Mouse (Mus musculus): Measurements from ENCODE around the gene Casr. TPM values are rescaled to one million over a fixed set of nuclear protein-coding genes. Genes with fewer than 3 reads are reported as not detected.

Gene Casr
- polyA plus RNA-seq, 1 experiment from 2014 or later: 0.56 TPM

DNA sequence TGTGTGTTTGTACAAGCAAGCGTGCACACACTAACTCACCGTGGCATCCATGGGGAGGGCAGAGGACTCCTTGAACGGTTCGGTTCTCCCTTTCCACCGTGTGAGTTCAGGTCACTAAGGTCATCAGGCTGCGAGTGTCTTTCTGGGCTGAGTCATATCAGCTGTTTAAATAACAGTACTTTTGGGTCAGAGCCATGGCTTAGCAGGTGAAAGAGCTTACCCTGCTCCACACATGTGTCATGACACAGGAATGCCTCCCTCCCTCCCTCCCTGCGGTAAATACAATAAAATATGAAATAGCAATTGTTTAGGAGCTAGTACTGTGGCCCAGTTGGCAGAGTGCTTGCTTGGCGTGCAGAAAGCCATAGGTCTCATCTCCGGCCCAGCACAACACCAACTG is 92.6 kb downstream of the Casr start:
- ATAC-seq (ENCODE audit: insufficient number of reproducible peaks, insufficient read depth, low FRiP score, low TSS enrichment): no peak
- no peaks in the 10 kb centered on the region for H3K36me3 ChIP-seq
- no peaks in the 10 kb centered on the region for H3K9me3 ChIP-seq
- H3K4me3 ChIP-seq: no peak overlapping the region
- no peak overlapping the region for H3K9ac ChIP-seq
- WGBS: 90% methylated on average over 9 of the region's 9 CpGs
- H3K4me2 ChIP-seq (replicated peaks): no peak overlapping the region
- H3K27ac ChIP-seq: no peak overlapping the region
- no peaks in the 10 kb centered on the region for H3K4me1 ChIP-seq
- H3K27me3 ChIP-seq: no peaks in the 10 kb centered on the region

GRCm38 (mm10) chr16:36468862-36469261 is 93.1 kb downstream of the Casr start:
- H3K27ac ChIP-seq: no peak overlapping the region
- no peaks in the 10 kb centered on the region for H3K27me3 ChIP-seq
- no peak for ATAC-seq (ENCODE audit: insufficient number of reproducible peaks, insufficient read depth, low FRiP score, low TSS enrichment)
- no peak overlapping the region for H3K9ac ChIP-seq
- H3K36me3 ChIP-seq: no peaks in the 10 kb centered on the region
- 62% methylated on average over 4 of the region's 4 CpGs for WGBS
- no peak overlapping the region for H3K4me2 ChIP-seq (replicated peaks)
- H3K9me3 ChIP-seq: no peaks in the 10 kb centered on the region
- H3K4me3 ChIP-seq: no peak overlapping the region
- no peaks in the 10 kb centered on the region for H3K4me1 ChIP-seq

GRCm38 (mm10) chr16:36467936-36468335 is 94.0 kb downstream of the Casr start:
- 63% methylated on average over 2 of the region's 2 CpGs for WGBS
- H3K27ac ChIP-seq: no peak overlapping the region
- H3K36me3 ChIP-seq: no peaks in the 10 kb centered on the region
- H3K27me3 ChIP-seq: no peaks in the 10 kb centered on the region
- H3K4me1 ChIP-seq: no peaks in the 10 kb centered on the region
- no peak overlapping the region for H3K9ac ChIP-seq
- H3K4me2 ChIP-seq (replicated peaks): no peak overlapping the region
- no peaks in the 10 kb centered on the region for H3K9me3 ChIP-seq
- H3K4me3 ChIP-seq: no peak overlapping the region
- ATAC-seq (ENCODE audit: insufficient number of reproducible peaks, insufficient read depth, low FRiP score, low TSS enrichment): no peak

DNA sequence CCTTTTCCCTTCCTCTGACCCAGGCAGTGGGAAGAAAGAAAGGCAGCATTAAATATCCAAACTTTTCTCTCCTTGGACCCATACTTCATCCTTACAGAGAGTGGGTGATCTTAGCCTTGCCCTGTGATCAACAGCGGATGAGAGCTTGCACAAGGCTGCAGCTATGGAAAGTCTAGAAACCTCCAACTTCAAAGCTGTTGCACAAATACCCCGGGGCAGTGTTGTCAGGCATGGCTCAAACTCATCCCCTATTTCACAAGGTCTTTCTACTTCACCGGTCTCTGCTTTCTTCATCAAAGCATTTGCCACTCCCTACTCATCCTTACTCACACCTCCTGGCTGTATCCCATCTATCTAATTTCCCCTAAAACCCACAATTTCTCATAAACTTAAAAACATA is 96.5 kb downstream of the Casr start:
- Histone ChIP-seq H3K9ac (no peak overlapping the region), H3K4me1 (no peaks in the 10 kb centered on the region)
- no peak for ATAC-seq (ENCODE audit: insufficient number of reproducible peaks, insufficient read depth, low FRiP score, low TSS enrichment)

GRCm38 (mm10) chr16:36464076-36464475 is 97.9 kb downstream of the Casr start:
- Histone ChIP-seq H3K4me3 (no peak overlapping the region), H3K9ac (no peak overlapping the region), H3K4me2 (replicated peaks) (no peak overlapping the region), H3K36me3 (no peaks in the 10 kb centered on the region), H3K27me3 (no peaks in the 10 kb centered on the region), H3K27ac (no peak overlapping the region), H3K9me3 (no peaks in the 10 kb centered on the region), H3K4me1 (no peaks in the 10 kb centered on the region)
- WGBS: 83% methylated on average over 4 of the region's 4 CpGs
- no peak for ATAC-seq (ENCODE audit: insufficient number of reproducible peaks, insufficient read depth, low FRiP score, low TSS enrichment)

More for the DNA sequence above, 96.5 kb downstream of the Casr start:
- Histone ChIP-seq H3K36me3 (no peaks in the 10 kb centered on the region), H3K4me3 (no peak overlapping the region), H3K27me3 (no peaks in the 10 kb centered on the region), H3K9me3 (no peaks in the 10 kb centered on the region), H3K4me2 (replicated peaks) (no peak overlapping the region), H3K27ac (no peak overlapping the region)
- WGBS: 79% methylated on average over 3 of the region's 3 CpGs

- WGBS: 31% methylated on average over 2 of the region's 2 CpGs
- no peak overlapping the region for H3K27ac ChIP-seq
- H3K4me2 ChIP-seq (replicated peaks): no peak overlapping the region
- H3K4me3 ChIP-seq: no peak overlapping the region
- ATAC-seq (ENCODE audit: insufficient number of reproducible peaks, insufficient read depth, low FRiP score, low TSS enrichment): no peak
- no peaks in the 10 kb centered on the region for H3K4me1 ChIP-seq
- no peaks in the 10 kb centered on the region for H3K36me3 ChIP-seq
- no peak overlapping the region for H3K9ac ChIP-seq
- H3K27me3 ChIP-seq: no peaks in the 10 kb centered on the region
- H3K9me3 ChIP-seq: no peaks in the 10 kb centered on the region
Measured at GRCm38 (mm10) chr16:36460426-36460825, 101.5 kb downstream of the Casr start.

DNA sequence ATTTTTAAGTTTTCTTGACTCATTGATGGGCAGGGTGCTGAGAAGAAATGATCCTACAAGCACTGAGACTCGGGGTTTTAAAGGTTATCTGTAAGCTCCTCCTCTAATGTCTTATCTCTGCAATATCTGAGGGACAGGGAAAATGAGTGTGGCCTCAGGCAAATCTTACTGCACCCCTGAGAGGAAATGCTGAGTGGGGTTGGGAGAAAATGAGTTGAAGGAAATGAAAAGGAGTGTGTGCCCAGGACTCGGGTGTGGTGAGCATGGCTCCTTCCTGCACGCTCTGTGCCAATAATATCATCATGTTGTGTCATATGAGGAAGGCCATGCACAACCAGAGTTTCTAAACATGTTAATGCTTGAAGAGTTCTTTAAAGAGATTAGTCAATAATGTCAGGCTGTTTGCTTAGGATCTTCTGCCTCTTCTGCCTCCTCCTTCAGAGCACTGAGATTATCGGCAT is 106.6 kb downstream of the Casr start, which contains the start of gene Stfa3:
TSS of gene Stfa3 (minus strand) at position 51 of the 461 bp plus-strand sequence.
- Histone ChIP-seq H3K27ac (no peak within 1 kb of the TSS), H3K4me1 (no peaks in the 10 kb centered on the region), H3K27me3 (no peaks in the 10 kb centered on the region), H3K9me3 (no peaks in the 10 kb centered on the region), H3K36me3 (no peaks in the 10 kb centered on the region), H3K4me2 (replicated peaks) (no peak within 1 kb of the TSS), H3K4me3 (no peak within 1 kb of the TSS), H3K9ac (no peak within 1 kb of the TSS)
- no peak for ATAC-seq (ENCODE audit: insufficient number of reproducible peaks, insufficient read depth, low FRiP score, low TSS enrichment)
- WGBS: 82% methylated on average over 4 of the region's 4 CpGs

Other genes with a start within 250 kb of the Casr start
- gene BC117090, start 227.8 kb downstream of the Casr start, polyA plus RNA-seq (2016; fragmentation: Nextera tagmentation; extraction: Ambion mirVana): not detected in 2 replicates
- gene BC100530, start 194.4 kb downstream of the Casr start, polyA plus RNA-seq (2016; fragmentation: Nextera tagmentation; extraction: Ambion mirVana): 4.3 and 6.6 TPM in 2 replicates
- 0.79 TPM in 1 of 2 replicates, not detected in the other for gene Stfa2, start 153.7 kb downstream of the Casr start, polyA plus RNA-seq (2016; fragmentation: Nextera tagmentation; extraction: Ambion mirVana)
- gene Stfa3, start 106.7 kb downstream of the Casr start, polyA plus RNA-seq (2016; fragmentation: Nextera tagmentation; extraction: Ambion mirVana): 1.3 and 1.6 TPM in 2 replicates
- gene Cd86, start 103.9 kb upstream of the Casr start, polyA plus RNA-seq (2016; fragmentation: Nextera tagmentation; extraction: Ambion mirVana): 0.99 and 1.5 TPM in 2 replicates
- gene Ildr1, start 131.8 kb upstream of the Casr start, polyA plus RNA-seq (2016; fragmentation: Nextera tagmentation; extraction: Ambion mirVana): 1.9 and 2.4 TPM in 2 replicates
- 4.8 and 5.0 TPM in 2 replicates for gene Slc15a2, start 222.8 kb upstream of the Casr start, polyA plus RNA-seq (2016; fragmentation: Nextera tagmentation; extraction: Ambion mirVana)